Mouse (Mus musculus) cortical plate, adult 2 months (tissue): ENCODE measurements around the gene Trim41.

ENCODE experiments used
- CTCF ChIP-seq: fragments of 200-500 bp; IDR thresholded peaks from 2 replicates; pipeline ENCODE4 v1.5.1; 2011; ENCODE audit warnings: mild to moderate bottlenecking, control low read depth, low read length; ENCODE audit not compliant: insufficient read depth; ENCODE audit errors: extremely low read depth
- POLR2A ChIP-seq: fragments of 200-500 bp; IDR thresholded peaks from 2 replicates; pipeline ENCODE4 v1.6.1; 2011; ENCODE audit warnings: mild to moderate bottlenecking, low read length, control low read depth; ENCODE audit not compliant: insufficient read depth; ENCODE audit errors: extremely low read depth

- TF ChIP-seq CTCF (no peak), POLR2A (no peak)
Observed at GRCm38 (mm10) chr11:48803988-48804387, 13.2 kb downstream of the Trim41 start.
